Mouse (Mus musculus): Measurements from ENCODE around the gene Prss12. TPM values are rescaled to one million over a fixed set of nuclear protein-coding genes. Genes with fewer than 3 reads are reported as not detected.

The Prss12 gene
- total RNA-seq (2015) = not detected in 2 replicates
- total RNA-seq (2017) = not detected in 2 replicates

DNA sequence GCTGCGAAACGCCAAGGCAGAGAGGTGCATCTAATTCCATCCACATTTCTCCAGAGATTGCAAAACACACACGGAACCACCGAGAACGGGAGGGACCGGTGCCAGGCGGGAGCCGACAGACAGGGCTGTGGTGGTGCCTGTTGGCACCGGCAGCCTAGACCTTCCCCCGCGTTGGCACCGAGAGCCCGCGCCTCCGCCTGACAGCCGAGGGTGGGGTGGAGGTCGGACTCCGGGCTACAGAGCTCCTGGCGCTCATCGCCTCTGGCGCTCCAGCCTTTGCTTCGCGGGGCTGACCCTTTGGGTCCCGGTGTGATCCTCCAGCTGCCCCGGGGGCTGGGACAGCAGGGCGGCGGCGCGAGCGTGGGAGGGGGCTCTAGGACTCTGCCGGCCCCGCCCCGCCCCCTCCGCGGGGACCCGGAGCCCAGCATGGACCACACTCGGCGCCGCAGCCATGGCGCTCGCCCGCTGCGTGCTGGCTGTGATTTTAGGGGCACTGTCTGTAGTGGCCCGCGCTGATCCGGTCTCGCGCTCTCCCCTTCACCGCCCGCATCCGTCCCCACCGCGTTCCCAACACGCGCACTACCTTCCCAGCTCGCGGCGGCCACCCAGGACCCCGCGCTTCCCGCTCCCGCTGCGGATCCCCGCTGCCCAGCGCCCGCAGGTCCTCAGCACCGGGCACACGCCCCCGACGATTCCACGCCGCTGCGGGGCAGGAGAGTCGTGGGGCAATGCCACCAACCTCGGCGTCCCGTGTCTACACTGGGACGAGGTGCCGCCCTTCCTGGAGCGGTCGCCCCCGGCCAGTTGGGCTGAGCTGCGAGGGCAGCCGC lies at the start of gene Prss12:
Gene Prss12 (plus strand): TSS at position 206 of the 830 bp plus-strand sequence.
- peak; percentile 47 for ATAC-seq (replicated peaks; ENCODE audit: poor library complexity)

DNA sequence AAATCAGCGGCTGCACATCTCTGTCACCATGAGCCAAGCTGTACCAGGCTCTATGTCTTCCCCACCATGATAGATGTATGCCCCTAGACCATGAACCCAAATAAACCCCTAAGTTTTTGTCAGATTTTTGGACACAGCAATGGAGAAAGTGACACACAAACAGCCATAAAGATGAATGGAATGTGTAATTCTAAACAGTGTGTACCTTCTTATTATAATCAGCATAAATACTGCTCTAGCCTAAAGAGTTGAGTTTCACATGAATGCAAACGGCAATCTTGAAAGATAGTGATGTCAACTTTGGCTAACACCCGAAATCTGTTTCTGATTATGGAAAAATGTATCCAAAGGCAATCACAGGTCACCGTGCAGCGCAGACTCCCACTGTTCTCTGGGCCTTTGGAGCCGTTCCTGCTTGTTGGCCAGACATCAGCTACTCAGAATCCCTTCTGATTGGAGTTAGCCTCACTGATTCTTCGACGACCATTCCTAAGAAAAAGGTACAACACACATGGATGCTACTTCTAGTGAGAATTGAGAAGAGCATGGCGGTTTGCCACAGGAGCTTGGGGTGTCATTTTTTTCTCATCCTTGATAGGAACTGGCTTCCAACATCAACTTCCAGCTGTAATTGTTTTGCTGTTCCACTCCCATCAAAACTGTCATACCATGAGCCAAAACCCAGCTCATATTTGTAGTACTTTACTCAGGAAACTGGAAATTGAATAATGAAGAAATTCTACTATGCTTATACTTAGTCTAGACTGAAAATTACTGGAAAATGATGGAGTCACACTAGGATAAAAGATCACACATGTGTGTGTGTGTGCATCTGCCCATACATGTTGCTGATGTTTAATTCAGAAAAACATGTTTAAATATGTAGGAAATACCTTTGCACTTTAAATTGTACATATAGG lies 48.9 kb upstream of the Prss12 start:
- no peak for ATAC-seq (replicated peaks; ENCODE audit: poor library complexity)

DNA sequence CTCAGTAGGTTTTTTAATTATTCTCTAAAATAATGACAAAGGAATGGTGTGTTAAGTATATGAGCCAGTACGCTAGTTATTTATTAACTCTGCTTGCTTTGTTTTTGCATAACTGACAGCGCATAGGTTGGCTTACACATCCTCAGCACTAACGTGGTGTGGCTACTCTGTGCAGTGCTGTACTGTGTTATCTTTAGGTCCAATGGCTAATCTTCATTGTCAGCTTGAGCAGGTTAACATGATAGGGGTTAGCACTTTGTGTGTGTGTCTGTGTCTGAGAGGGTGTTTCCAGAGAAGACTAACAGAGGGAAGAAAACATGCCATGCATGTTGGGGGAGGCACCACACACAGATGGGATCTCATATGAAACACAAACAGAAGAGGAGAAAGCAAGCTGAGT lies 41.8 kb upstream of the Prss12 start:
- peak; percentile 89 for ATAC-seq (replicated peaks; ENCODE audit: poor library complexity)

DNA sequence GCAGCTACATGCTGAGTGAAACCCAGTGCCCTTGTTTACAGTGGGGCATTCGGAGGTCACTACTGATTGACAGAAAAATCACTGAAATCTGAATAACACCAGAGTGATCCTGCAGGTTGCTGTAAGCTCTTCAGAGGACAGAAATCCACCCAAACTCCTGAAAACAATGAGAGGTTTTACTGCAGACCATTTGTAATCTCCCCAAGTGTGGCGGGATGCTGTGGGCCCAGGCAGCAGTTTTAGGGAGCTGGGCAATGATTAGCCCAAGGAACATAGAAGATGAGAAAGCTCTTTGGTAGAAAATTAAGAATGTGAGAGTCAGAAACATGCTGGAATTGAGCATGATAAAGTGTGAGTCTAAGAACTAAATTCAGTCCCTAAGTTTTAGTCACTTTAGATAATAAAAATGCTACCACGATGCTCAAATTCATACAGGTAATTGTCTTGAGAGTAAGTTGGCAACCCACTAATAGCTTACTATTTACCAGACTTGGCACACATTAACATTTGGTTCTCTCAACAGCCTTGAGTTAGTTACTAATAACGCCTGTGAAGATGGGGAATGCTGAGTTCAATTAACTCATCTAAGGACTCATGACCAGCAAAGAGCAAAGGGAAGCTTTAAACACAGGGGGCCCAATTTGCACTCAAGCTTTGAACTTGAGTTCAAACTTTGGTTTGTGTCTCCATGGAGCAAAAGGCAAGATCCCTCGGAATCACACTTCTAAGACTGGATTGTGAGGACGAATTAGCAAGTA lies 34.7 kb upstream of the Prss12 start:
- ATAC-seq (replicated peaks; ENCODE audit: poor library complexity) = no peak

DNA sequence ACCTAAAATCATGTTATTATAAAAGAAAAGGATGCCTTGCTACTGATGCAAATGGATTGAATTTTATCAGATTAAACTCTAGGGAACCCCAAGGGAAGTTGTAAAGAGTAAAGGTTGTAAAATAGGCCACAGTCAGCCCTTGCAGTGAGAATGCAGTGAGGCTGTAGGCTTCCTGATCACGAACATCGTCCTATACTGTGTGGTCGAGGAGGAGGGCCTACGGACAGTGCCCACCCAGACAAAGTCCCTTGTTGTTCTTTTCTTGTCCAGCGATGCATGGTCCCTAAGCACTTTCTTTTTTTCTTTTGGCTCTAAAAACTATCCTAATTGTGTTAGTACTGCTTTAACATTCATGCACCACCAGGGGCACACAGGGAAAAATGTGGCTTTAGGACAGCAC lies 33.5 kb upstream of the Prss12 start:
- ATAC-seq (replicated peaks; ENCODE audit: poor library complexity) = no peak

DNA sequence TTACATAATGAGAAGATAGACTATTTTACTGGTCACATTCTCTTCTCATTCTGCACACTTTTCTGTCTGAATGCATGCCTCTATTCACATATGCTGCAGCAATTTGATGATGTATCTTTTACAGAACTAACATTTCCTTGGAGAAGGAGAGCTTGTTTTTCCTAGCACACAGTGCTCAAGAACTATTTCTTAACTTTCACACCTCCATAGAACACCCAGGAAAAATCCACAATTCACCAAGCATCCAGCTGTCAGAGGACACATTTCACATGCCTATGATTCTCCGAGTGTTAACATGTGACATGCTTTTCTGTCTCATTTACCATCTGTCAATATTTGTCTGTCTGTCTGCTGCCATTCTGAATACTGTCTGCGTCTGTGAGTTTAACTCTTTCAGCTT lies 21.1 kb upstream of the Prss12 start:
- ATAC-seq (replicated peaks; ENCODE audit: poor library complexity) = no peak

DNA sequence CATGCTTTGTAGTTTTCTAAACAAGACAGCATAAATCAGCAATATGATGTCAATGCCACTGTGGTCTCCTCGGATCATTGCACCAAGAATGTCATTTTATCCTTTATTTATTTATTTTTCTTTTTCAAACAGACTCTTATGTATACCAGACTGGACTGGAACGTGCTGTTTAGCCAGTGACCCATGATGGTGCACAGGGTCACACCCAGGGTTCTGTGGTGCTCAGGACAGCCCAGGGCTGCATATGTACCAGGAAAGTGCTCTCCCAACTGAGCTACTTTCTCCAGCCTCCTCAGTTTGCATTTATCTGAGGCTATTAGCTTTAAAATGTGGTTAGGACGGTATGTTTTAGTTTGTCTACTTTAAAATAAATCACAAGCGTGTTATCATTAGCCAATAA lies 18.7 kb upstream of the Prss12 start:
- ATAC-seq (replicated peaks; ENCODE audit: poor library complexity) = no peak

DNA sequence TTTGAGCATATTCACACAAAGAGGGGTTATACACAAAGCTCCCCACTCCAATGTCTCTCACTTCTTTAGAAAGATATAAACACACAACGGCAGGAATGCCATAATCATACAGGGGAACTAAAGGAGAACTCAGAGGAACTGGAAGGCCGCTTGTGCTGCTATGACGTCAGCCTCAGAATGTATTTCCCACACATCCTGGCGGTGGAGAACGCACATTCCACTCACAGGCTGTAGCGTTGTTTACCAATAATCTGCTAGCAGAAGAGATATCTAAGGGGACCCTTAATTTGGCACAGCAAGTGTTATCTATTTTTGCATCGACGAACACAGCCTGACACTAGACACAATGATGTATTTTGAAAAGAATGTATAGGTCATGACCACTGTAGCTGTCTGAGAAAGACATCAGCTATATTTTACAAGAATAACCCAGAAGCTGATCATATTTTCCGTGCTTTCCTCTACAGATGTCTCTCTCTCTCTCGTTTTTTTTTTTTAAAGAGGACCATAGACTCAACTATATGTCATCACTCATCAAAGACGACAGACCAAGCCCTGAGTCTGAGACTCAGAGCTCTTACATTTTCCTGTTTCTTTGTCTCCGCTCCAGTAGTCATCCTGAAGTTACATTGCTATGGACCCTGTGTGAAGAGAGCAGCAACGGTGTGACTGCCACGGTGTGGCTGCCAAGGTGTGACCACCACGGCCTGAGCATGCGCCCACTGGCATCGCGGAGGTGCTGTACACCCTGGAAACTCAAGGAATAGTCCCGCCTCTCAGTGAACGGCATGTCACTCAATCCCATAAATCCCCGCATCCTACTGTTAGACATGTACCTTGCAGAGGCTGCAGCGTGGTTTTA lies 16.9 kb upstream of the Prss12 start:
- no peak for ATAC-seq (replicated peaks; ENCODE audit: poor library complexity)

DNA sequence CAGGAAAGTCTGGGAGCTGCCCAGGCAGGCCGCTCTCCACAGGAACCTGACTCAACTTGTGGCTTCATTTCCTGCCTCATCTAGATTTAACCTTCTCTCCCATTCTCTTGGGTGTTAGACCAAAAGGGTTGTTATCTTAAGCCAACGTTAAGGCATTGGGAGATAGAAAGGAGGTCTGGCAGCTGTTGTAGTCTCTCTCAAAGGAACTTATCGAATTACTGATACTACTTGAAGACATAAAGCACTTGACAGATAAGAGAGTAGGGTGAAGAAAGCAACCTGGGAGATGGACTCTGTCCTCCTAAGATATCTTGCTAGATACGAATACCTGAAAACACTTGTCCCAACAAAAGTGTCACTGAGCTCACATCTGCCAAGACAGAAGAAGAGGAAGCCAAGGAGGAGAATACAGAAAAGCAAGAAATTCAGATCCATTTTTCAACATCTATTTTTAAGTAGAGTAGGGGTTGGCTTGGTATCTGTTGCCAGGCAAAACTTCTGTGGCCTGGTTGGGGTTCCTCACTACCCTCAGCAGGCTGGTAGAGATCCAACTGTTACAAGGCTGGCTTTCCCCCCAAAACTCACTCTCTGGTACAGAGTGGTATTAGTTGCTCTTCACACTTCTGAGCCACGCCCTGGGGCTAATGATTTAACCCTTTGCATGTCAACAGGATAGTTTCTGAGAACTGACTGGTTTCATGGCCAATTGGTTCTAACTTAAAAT lies 14.6 kb upstream of the Prss12 start:
- ATAC-seq (replicated peaks; ENCODE audit: poor library complexity) = peak; percentile 73

DNA sequence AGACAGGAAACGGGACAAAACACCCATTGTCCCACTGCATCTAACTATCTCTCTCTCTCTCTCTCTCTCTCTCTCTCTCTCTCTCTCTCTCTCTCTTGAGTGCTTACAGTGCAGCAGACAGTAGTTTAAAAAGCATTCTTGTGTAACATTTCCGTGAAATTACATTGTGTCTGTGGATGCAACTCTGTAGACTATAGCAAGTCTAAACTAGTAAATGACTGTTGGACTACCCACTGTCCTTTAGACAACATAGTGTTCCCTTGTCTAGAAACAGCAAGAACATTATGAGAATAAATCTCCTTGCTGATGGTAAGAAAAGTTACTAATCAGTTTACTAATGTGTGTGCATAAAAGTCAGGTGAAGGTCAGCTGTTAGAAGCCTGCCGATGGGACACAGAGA lies 13.4 kb upstream of the Prss12 start:
- no peak for ATAC-seq (replicated peaks; ENCODE audit: poor library complexity)

DNA sequence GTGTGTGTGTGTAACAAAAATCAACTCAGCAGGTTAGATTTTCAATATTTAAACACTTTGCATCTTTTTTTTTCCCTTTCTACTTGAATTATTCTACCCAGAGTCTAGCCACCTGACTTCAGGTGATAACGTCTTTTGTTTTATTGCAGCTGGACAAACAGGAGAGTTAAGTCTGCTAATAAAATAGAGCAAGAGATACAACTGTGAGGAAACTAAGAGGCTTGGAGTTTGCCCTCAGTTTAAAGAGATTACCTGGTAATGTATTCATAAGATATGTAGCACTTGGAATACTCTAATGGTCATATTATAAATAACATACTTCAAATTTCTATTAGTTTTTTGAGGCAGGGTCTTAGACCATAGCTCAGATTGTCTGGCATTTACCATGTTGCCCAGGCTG lies 9.1 kb upstream of the Prss12 start:
- ATAC-seq (replicated peaks; ENCODE audit: poor library complexity) = no peak

DNA sequence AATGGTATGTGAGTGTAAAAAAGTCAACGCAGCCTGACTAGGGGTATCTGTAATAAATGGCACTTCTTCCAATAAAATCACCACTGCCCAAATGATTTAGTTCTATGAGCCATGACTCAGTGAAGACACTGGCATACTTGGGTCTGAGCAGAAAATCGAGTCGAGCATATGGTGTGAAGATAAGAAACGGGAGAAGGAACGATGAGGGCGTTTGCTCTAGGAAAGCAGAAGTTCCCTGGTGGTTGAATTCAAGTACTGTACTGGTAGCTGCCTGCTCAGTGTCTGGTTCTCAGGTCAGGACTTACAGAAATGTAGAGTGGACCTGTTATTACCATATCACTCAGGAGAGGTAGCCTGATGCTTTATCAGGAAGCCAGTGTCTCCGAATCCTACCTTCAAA lies 6.2 kb upstream of the Prss12 start:
- peak; percentile 98 for ATAC-seq (replicated peaks; ENCODE audit: poor library complexity)

DNA sequence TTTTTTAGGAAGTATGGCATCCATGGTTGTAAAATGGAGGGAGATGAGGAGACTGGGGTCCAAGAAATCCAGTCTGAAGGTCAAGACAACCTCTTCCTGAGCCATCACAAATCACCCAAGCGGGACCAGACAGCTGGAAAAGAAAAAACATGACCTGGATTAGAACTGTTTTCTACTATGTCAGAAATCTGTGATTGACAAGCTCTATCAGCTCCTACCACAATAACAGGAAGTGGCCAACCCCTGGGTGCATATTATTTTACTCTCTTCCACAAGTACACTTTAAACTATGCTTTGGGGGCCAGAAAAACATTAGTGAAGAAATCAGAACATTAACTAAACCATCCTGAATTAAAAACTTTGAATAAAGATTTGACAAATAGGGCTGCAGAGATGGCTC lies 2.2 kb upstream of the Prss12 start:
- ATAC-seq (replicated peaks; ENCODE audit: poor library complexity) = no peak

DNA sequence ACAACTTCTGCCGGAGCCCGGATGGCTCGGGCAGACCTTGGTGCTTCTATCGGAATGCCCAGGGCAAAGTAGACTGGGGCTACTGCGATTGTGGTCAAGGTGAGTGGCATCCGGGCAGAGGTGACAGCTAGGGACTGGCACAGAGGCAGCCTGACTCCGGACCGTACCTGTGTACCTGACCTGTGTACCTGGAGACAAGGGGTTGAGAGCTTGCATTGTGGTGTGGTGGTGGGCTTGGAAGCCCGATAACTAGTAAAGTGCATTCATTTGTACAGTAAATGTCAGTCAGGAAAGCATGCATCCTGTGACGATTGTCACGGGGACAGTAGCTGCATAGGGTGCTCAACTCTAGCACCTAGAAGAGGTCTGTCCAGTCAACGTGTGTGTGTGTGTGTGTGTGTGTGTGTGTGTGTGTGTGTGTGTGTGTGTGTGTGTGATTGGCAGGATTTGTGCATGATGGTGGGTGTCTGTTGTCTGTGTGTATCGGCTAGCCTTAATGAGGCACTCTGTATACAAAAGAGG lies 886 bp downstream of the Prss12 start:
- peak; percentile 27; the same call in 1 of the 2 replicates for ATAC-seq (replicated peaks; ENCODE audit: poor library complexity)

DNA sequence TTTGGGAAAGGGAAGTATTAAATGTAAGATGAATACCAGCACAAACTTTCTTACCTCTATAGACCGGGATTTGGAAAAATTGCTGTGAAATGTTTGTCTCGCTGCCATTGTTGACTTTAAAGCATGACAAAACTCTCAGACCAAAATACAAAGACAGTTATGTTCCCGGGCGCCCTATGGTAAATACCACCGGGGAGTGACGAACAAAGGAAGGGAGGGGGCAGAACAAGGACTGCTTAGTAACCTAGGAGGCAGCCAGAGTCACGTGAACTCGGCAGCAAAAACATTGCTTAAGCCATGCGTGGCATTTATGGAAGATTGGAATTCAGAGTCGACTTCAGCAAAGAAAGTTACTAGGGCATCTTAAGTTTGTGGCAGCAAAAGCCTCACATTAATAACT lies 1.4 kb downstream of the Prss12 start:
- no peak for ATAC-seq (replicated peaks; ENCODE audit: poor library complexity)

DNA sequence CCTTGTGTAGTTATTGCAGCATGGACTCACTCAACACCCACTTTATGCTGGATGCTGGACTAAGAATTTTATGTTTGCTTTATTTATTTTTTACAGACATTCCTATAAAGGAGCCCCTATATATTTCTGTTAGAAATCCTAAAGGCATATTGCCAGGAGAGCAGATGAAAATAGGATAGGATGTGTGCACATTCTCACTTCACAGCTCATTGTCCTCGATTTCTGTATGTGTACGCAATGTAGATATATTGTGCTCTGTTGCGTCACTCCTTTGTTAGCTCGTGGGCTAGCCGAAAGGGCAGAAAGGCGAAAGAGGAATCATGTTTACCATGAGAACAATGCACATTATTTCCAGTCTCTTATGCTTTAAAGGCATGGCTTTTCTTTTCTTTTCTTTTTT lies 3.4 kb downstream of the Prss12 start:
- no peak for ATAC-seq (replicated peaks; ENCODE audit: poor library complexity)

DNA sequence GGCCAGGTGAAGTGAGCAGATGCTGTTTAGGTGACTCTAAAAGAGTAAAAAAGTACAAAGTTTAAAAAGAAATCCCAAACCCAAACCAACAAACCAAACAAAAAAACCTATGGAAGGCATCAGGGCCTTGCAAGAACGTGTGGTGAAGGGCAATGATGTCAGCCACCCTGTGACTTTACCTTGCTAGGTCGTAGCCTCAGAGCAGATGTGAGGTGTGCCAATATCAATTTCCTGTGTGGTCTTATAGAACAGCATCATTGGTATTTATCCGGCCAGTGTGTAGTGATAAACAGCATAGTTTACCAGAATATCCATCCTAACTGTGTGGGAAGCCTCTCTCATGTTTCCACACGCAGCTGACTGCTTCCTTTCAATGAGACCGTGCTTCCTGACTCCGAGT lies 6.2 kb downstream of the Prss12 start:
- no peak for ATAC-seq (replicated peaks; ENCODE audit: poor library complexity)

DNA sequence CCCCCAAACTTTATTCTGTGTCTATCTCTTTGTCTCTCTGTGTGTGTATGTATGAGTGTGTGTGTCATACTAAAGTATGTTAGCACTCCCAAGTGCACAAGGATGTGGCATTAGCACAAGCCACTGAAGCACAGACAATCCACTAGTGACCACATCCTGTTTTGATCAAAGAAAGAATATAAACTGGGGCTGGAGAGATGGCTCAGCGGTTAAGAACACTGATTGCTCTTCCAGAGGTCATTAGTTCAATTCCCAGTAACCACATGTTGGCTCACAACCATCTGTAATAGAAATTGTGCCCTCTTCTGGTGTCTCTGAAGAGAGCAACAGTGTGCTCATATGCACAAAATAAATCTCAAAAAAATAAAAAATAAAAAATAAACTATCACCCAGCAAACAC lies 12.8 kb downstream of the Prss12 start:
- ATAC-seq (replicated peaks; ENCODE audit: poor library complexity) = no peak

DNA sequence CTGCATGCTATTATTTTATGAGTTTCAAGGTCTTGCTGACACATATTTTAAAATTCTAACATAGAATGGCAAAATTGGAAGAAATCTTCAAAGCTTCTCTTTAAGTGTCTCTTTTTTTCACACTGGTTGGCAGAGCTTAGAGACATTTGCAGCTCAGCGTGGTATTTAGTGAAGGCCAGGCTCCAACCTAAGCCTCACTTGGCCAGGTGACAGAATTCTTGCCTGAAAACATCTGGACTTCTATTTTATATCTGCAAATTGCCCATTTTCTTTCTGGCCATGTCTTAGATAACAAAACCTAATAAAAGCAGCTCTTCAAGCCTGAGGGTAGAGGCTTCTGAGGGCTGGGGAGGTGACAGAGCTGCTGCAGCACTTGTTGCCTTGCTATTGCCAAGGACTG lies 13.7 kb downstream of the Prss12 start:
- ATAC-seq (replicated peaks; ENCODE audit: poor library complexity) = no peak

All from megakaryocyte progenitor cell, adult 5-6 weeks (primary cell).